Mouse (Mus musculus): ENCODE results near the gene Tnfaip8l2.

- TF ChIP-seq CTCF (IDR thresholded peaks at IDR 0.05; ENCODE audit: borderline replicate concordance, control insufficient read depth, extremely low read depth, insufficient read depth, low read length, poor library complexity): peak; percentile 62; the same call in 1 of the 2 replicates
- no peak for TF ChIP-seq POLR2A (IDR thresholded peaks at IDR 0.05; ENCODE audit: control insufficient read depth, extremely low read depth, insufficient read depth, low read length, poor library complexity)
Observed at GRCm38 (mm10) chr3:95124246-95124645, 17.9 kb downstream of the Tnfaip8l2 start, which contains the start of gene Tmod4.

All from thymus, adult 2 months (tissue).